Mouse (Mus musculus) olfactory bulb, adult 2 months (tissue): Measurements from ENCODE around the gene Cars.

ENCODE experiments used
- CTCF ChIP-seq: fragments of 200-500 bp; IDR thresholded peaks from 2 replicates; pipeline ENCODE4 v1.5.1; 2012; ENCODE audit warnings: low read depth, mild to moderate bottlenecking, low read length, moderate library complexity; ENCODE audit not compliant: insufficient read depth
- POLR2A ChIP-seq: fragments of 200-500 bp; IDR thresholded peaks from 2 replicates; pipeline ENCODE4 v1.6.1; 2012; ENCODE audit warnings: mild to moderate bottlenecking, low read depth, low read length, moderate library complexity; ENCODE audit not compliant: insufficient read depth

DNA sequence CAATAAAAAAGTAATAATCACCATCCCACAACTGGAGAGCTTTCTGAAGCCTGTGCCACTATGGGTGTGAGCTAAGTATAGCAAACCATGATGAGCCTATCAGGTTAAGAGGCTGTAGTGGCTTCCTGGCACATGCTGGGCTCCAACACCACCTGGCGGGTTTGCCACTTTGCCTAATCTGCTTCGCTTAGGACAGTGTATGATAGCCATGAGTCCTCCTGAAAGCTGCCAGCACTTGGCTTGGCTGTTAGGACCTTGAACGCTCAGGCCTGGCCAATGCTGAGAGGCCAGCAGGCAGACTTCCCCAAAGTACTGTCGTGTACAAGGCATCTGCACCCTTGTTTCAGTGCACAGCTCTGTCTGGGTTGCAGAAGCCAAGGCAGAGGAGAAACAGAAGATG is 11.9 kb downstream of the Cars start:
- TF ChIP-seq POLR2A: no peak
- TF ChIP-seq CTCF: no peak
